Mouse (Mus musculus): ENCODE measurements around the gene Ptges.

DNA sequence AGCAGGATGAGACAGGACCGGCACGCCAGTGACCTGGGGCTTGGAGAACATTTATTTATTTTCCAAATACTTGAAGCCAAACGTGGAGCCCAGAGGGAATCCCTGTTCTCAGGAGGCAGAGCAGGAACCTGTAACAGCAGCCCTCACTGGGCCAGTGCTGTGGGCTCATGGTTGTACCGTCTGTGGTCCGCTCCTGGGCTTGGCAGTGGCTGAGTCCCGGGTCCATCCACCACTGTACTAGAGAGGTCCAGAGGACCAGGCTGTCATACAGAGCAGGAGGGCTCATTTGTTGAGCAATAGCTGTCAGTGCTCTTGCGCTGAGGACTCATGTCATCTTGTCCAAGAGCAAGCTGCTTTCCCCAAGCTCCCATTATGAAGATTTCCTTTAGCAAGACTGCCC is 54.6 kb downstream of the Ptges start:
- no peak for TF ChIP-seq TAL1 (IDR thresholded peaks at IDR 0.05; ENCODE audit: low read length)
- TF ChIP-seq GATA1 (IDR thresholded peaks at IDR 0.05; ENCODE audit: low read length), result no peak

Data from erythroblast, embryonic 14.5 days (primary cell).